Mouse (Mus musculus) heart, postnatal 0 days (tissue): ENCODE measurements at regions not wholly inside any gene's neighbourhood (a gene's known extent, or its start where the extent isn't known, plus 50 kb on each side); places are given as distances from the start of the nearest gene placed in this dataset.

ENCODE experiments used
- CTCF ChIP-seq: IDR thresholded peaks from 2 replicates; pipeline ENCODE4 v1.5.1; 2016; ENCODE audit warnings: antibody characterized with exemption, control low read depth, low read depth
- EP300 ChIP-seq: IDR thresholded peaks from 2 replicates; pipeline ENCODE4 v1.6.1; 2016; ENCODE audit warnings: antibody characterized with exemption, low read depth

DNA sequence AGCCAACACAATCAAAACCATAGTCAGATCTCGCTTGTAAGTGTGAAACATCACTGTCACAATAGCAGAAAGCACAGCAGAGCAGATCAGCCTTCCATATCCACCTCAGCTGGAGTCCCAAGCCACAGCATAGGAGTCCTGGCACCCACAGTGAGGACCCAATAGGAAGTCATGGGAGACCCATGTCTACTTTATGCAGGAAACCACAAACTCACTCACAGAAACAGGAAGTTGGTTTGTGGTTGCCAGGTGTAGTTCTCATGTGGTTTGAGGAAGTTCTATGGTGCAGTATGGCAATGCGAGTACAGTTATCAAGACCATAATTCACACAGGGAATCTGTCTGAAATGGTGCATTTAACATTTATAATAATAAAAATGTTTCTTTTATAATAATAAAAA lies 77.6 kb upstream of the Kctd3 start:
- TF ChIP-seq EP300, result no peak
- TF ChIP-seq CTCF, result no peak
